Mouse (Mus musculus): ENCODE results near the gene Prrc2a.

The Prrc2a gene

DNA sequence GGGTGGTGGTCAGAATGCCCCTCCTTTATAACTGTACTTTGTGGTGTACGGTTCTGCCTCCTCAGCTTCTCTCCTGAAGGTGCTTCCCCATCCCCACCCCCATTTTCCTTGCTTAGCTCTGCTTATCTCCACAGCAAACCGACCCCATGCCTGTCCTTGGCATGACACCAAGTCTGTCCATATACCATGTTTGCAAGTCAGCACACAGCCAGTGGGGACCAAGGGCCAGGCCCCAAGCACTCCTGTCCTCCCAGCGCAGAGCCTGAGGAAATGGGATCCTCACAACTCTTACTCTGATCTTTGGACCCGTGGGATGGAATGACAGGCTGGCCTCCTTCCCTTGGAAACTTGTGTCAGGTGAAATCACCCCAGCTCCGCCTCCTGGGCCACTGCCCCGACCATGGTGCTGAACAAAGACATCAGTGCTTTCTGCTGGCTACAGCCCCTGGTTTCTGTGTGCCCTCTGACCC lies 61.4 kb downstream of the Prrc2a start:
- no peak for DNase-seq (ENCODE audit: low spot score)

DNA sequence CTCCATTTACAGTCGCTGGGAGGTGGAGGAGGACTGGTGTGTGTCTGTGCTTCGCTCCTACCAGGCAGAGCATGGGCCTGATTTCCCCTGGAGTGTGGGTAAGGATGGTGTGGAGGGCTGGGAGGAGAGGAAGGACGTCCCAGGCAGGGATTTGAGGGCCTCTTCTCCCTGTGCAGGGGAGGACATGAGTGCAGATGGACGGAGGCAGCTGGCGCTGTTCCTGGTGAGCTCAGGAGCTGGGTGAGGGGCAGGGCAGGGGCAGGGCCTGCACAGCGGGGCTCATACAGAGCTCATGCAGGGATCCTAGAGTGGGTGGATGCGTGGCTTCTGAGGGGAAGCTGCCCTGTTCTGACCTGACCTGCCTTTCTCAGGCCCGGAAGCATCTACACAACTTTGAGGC lies 62.4 kb downstream of the Prrc2a start:
- no peak for DNase-seq (ENCODE audit: low spot score)

DNA sequence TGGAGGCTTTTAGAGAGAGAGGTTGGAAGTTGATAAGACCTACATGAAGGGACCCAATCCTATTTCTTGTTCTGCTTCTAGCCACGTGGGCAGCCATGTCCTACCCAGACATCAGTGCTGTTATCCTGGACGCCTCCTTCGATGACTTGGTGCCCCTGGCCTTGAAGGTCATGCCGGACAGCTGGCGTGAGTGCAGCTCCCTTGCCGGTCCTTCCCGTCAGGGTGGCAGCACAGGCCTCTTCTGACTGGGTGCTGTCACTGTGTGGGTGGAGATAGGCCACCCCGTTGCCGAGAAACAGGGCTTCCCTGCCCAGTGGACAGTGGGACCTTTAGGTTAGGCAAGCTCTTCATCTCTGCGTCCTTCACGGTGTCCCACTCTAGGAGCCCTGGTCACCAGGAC lies 63.5 kb downstream of the Prrc2a start:
- DNase-seq (ENCODE audit: low spot score), result no peak

DNA sequence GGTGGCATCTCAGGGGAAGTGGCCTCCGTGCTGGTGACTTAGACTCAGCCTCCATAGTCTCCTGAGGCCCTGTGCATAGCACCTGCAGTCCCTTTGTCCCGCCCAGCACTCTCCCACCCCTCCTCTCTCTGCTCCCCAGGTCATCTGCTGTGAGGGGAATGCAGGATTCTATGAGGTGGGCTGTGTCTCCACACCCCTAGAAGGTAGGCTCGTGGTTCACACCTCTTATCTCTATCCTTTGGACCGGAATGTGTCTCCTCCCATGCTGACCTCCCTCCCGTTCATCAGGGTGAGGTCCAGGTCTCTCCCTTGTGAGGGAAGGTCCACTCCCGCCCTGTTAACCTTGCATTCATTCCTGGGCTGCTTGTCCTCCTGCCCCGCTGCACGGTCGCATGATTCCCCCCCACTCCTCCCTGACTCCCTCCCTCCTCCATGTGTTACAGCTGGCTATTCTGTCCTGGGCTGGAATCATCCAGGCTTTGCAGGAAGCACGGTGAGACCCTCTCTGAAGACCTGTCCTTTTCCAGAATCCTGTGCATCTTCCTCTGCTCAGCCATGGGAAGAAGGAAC lies 64.4 kb downstream of the Prrc2a start:
- DNase-seq (ENCODE audit: low spot score), result no peak
